Mouse (Mus musculus): Measurements from ENCODE around the gene Prkch. TPM values are rescaled to one million over a fixed set of nuclear protein-coding genes. Genes with fewer than 3 reads are reported as not detected.
A peak's percentile ranks its signal among the peaks of the same experiment; 100 is the strongest.

Prkch gene
- total RNA-seq, 2 experiments from 2014 or later, result 3.2 to 3.7 TPM

DNA sequence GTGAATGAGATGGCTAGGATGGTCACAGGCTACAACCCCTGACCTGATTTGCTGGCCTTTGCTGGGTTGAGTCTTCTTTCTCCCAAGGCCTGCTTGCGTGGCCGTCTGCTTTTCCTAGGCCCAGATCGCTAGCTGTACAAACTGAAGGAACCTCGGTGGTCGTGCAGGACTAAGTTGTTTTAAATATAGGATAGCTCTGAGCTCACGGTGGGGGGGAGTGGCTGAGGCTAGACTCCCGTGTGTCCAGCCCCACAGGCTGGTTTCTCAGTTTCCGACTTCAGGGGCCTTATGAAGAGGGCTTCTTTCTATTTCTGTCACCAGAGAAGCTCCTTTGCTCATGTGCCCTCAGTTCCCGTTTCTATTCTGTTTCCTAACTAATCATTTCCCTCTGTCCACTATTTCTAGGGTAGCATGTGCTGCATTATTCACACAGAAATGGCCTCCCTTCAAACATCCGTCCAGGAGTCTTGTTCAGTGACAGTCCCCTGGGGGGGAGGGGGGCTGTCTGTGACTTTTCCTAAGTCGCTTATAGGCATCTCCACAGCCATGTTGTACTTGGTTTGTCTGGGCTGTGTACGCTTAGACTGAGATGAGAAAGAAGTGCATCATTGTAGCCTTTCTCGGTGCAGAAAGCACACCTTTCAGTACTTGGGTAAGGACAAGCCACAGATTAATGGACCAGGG lies 22.9 kb downstream of the Prkch start:
- no peak overlapping the region for H3K27ac ChIP-seq
- DNase-seq (ENCODE audit: low spot score in 2 of 2), result no peak
- TF ChIP-seq CTCF (conservative IDR thresholded peaks at IDR 0.05), result no peak
- H3K4me3 ChIP-seq, result no peak overlapping the region

GRCm38 (mm10) chr12:73608065-73608397 lies 23.4 kb downstream of the Prkch start:
- no peak for TF ChIP-seq CTCF (conservative IDR thresholded peaks at IDR 0.05)
- DNase-seq (ENCODE audit: low spot score in 2 of 2), result no peak
- H3K27ac ChIP-seq, result no peak overlapping the region
- no peak overlapping the region for H3K4me3 ChIP-seq

DNA sequence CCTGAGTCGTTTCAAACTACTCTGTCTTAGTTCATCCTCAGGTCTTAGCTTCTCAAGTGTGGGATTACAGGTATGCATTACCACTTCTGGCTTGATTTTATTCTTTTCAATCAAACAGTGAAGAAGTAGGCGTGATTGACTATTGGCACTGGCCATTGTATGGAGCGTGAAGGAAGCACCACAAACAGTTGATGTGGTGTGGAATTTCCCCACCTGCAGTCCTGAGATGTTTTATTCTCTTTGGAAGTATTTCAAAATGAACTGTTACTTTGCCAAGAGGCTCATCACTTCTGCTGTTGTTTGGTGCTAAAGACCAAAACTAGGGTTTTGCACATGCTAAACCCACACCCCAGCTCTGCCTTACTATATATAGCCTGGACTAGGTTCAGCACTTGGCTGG lies 24.7 kb downstream of the Prkch start:
- no peak for TF ChIP-seq CTCF (conservative IDR thresholded peaks at IDR 0.05)
- Histone ChIP-seq H3K27ac (no peak overlapping the region), H3K4me3 (no peak overlapping the region)
- DNase-seq (ENCODE audit: low spot score in 2 of 2), result no peak

DNA sequence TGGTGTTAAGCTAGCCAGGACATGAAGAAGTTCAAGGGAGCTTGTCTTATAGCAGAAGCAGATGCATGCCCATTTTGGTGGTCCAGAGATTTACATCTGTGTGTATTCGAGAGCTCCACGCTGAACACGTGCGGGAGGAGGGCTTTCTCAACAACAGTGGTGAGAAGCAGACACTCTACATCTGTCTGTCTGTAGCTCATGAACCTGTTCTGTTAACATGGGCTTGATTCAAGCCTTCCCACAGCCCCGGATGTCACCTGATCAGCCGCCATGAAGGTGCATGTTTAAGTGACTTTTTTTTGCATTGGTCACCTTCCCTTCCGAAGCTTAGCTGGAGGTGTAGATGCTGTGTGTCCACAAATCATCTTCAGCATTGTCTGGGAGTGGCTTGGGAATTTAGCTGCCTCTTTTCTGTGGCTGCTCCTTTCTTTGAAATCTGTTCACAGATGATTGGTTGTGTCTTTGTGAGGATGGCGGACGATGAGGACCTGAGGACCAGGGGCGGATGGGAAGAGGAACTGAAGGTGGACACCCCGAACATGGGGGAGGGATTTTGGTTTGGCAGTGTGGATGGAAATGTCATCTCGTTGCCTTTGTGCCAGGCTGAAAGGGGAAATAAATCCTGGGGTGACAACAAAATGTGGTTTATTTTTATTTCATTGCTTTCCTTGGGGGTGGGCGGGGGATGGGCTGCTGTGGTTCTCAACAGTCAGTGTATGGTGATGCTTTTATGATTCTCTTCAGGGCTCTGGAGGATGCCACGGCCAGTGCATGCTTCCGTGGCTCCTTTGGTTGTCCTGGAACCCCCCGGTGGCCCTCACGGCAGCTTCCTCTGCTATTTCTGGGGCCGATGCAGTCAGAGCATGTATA lies 25.3 kb downstream of the Prkch start:
- Histone ChIP-seq H3K27ac (no peak overlapping the region), H3K4me3 (no peak overlapping the region)
- no peak for DNase-seq (ENCODE audit: low spot score in 2 of 2)
- no peak for TF ChIP-seq CTCF (conservative IDR thresholded peaks at IDR 0.05)

DNA sequence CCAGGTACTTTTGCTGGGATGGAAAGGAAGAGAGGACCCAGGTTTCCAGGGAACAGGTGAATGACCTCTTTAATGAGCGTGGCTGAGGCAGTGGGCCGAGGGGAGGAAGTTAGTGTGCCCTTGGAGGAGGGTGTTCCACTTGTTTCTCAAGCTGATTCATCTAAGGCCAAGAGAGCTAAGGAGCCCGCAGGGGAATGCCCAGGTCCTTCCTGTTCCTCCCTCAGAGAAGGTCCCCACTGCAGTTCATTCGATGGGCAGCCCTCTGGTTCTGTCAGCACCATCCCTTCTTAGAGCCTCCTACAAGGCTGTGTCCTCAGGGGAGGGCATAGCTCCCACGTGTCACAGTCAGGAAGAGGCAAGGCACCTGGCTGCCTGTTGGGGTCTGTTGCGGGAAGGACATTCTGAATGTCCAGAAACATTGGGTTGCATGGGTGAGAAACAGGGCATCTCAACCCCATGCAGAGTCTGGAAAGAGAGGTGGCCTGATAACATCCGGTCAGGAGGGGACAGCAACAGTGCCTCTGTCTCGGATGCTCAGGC lies 26.3 kb downstream of the Prkch start:
- TF ChIP-seq CTCF (conservative IDR thresholded peaks at IDR 0.05), result no peak
- no peak overlapping the region for H3K4me3 ChIP-seq
- no peak overlapping the region for H3K27ac ChIP-seq
- no peak for DNase-seq (ENCODE audit: low spot score in 2 of 2)

DNA sequence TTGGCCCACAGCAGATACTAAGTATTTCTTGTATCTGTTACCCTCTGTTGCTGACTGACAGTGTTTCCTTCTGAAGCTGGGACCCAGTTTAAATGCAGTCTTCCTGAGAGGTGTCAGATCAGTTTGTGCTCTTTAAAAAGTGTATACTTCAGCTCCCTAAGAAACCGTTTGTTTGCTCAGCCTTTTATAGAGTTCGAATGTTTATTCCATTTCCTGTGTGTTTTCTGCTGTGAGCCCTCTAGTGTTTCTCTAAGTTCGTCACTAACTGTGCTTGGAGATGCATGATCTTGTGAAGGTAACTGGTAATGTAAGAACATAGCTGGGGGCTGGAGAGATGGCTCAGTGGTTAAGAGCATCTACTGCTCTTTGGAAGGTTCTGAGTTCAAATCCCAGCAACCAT lies 27.1 kb downstream of the Prkch start:
- TF ChIP-seq CTCF (conservative IDR thresholded peaks at IDR 0.05), result 0 out of 2 replicates have a peak, but pooled peaks have one; percentile 3
- Histone ChIP-seq H3K27ac (no peak overlapping the region), H3K4me3 (no peak overlapping the region)
- DNase-seq (ENCODE audit: low spot score in 2 of 2), result no peak

GRCm38 (mm10) chr12:73613183-73613582 lies 28.6 kb downstream of the Prkch start:
- H3K4me3 ChIP-seq, result no peak overlapping the region
- no peak overlapping the region for H3K27ac ChIP-seq
- no peak for TF ChIP-seq CTCF (conservative IDR thresholded peaks at IDR 0.05)
- no peak for DNase-seq (ENCODE audit: low spot score in 2 of 2)

- H3K27ac ChIP-seq, result no peak overlapping the region
- no peak overlapping the region for H3K4me3 ChIP-seq
- DNase-seq (ENCODE audit: low spot score in 2 of 2), result no peak
- TF ChIP-seq CTCF (conservative IDR thresholded peaks at IDR 0.05), result no peak
These were observed 33.1 kb downstream of the Prkch start for GRCm38 (mm10) chr12:73617652-73618051.

- no peak overlapping the region for H3K4me3 ChIP-seq
- TF ChIP-seq CTCF (conservative IDR thresholded peaks at IDR 0.05), result no peak
These were observed 40.9 kb downstream of the Prkch start for GRCm38 (mm10) chr12:73625277-73626032.

GRCm38 (mm10) chr12:73627902-73628301 lies 43.3 kb downstream of the Prkch start:
- no peak overlapping the region for H3K27ac ChIP-seq
- TF ChIP-seq CTCF (conservative IDR thresholded peaks at IDR 0.05), result no peak
- no peak overlapping the region for H3K4me3 ChIP-seq
- no peak for DNase-seq (ENCODE audit: low spot score in 2 of 2)

More at GRCm38 (mm10) chr12:73625277-73626032, 40.9 kb downstream of the Prkch start:
- DNase-seq (ENCODE audit: low spot score in 2 of 2), result no peak
- H3K27ac ChIP-seq, result no peak overlapping the region

GRCm38 (mm10) chr12:73630596-73630995 lies 46.0 kb downstream of the Prkch start:
- DNase-seq (ENCODE audit: low spot score in 2 of 2), result no peak
- H3K27ac ChIP-seq, result no peak overlapping the region

DNA sequence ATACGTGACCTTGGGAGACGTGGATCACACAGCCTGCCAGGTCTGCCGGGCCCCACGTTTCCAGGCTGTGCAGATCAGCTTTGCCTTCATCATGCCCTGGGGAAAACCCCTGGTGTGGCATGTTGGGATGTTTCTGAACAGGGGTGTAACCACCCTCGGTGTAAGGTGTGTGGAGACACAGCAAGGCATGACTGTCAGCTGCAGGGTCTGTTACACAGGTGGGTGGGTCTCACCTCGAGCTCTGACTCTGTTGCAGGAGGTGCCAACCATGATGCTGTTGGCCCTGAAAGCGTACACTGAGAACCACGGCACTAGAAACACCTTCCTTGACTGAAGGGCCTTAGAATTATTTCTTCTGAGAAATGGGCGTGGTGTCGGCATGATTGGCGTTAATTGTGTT lies 46.6 kb downstream of the Prkch start:
- no peak for TF ChIP-seq CTCF (conservative IDR thresholded peaks at IDR 0.05)
- DNase-seq (ENCODE audit: low spot score in 2 of 2), result no peak
- Histone ChIP-seq H3K4me3 (no peak overlapping the region), H3K27ac (no peak overlapping the region)

More at GRCm38 (mm10) chr12:73630596-73630995, 46.0 kb downstream of the Prkch start:
- TF ChIP-seq CTCF (conservative IDR thresholded peaks at IDR 0.05), result no peak
- H3K4me3 ChIP-seq, result no peak overlapping the region

Measured in layer of hippocampus, adult 2 months (tissue).